Mouse (Mus musculus) ES-Bruce4 (cell line): ENCODE measurements around the gene Nup43.
"Not testable (repeated sequence)": the region's sequence is repeated elsewhere in the genome, so short reads cannot be mapped to it uniquely, and the experiment has no call there.

Experiments used
- CTCF ChIP-seq: IDR thresholded peaks from one replicate; pipeline ENCODE4 v1.8.1; 2011; ENCODE audit warnings: low read depth, low read length
- EP300 ChIP-seq: IDR thresholded peaks from 2 replicates; pipeline ENCODE4 v1.6.1; 2011; ENCODE audit warnings: low read depth, low read length; ENCODE audit not compliant: insufficient read depth
- POLR2A ChIP-seq: IDR thresholded peaks from one replicate; pipeline ENCODE4 v1.8.1; 2011; ENCODE audit warnings: low read length; ENCODE audit not compliant: insufficient read depth

GRCm38 (mm10) chr10:7617556-7617955 lies 49.7 kb upstream of the Nup43 start:
- not testable (repeated sequence) for TF ChIP-seq CTCF, POLR2A, EP300
